Mouse (Mus musculus) brain, adult 2 months (tissue): Measurements from ENCODE around the gene Efna2.
"Not testable (repeated sequence)": the region's sequence is repeated elsewhere in the genome, so short reads cannot be mapped to it uniquely, and the experiment has no call there.

ENCODE experiments used
- DNase-seq: peaks from one replicate; pipeline ENCODE4 v3.0.0; 2011; ENCODE audit warnings: low read depth, low spot score

Gene Efna2

DNA sequence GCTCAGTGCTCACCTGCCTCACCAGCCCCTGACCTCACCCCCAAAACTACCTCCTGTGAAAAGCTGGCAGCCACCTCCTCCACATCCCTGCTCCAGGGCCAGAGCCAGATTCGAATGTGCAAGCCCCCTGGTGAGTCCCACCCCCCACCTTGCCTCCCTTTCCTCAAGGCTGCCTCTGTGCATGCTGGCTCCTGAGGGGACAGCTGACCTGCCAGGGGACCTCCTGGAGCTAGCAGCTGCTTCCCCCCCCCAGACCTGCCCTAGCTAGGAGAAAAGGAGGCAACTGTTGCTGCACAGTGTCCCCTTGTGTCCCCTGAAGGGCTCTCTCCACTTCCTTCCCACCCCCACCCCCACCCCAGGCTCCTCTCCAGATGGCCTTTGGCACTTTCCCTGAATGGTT lies 24.0 kb upstream of the Efna2 start:
- no peak for DNase-seq

DNA sequence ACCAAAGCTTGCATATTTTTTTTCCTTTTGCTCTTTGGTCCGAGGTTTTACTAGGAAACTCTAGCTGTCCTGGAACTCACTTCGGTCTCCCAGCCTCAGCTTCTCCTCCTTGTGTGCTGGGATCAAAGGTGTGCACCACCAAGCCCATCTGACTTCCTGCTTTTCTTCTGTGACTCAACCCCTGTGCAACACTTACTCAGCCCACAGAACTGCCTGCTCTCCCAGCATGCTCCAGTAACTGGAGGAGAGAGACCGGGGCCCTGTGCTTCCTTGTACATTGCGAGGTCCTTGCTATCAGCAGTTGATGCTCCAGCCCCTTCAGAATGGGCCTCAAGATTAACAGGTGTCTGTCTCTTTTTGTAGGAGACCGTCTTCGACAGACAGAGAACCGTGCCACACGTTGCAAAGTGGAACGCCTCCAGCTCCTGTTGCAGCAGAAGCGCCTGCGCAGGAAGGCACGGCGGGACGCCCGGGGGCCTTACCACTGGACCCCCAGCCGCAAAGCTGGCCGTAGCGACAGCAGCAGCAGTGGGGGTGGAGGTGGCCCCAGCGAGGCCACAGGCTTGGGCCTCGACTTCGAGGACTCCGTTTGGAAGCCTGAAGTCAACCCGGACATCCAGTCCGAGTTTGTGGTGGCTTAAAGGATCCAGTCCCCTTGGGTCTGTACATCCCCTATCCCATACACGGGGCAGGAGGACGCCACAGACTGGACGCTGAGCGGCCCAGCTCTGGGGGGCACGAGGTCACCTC lies 23.1 kb upstream of the Efna2 start:
- DNase-seq, result peak; percentile 72

DNA sequence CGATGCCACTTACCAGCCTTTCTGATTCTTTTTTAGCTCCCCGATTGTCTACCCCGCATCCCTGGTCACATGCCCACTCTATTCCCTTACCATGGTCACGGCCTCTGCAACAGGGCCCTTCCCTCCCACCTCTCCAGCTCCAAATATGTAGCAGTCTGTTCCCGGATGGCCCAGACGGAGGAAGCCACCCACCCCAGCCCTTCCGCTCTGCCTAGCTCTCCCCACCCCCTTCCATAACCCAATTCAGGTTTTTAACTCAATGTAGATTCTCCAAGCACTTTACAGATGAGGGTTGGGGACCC lies 22.6 kb upstream of the Efna2 start:
- DNase-seq, result peak; percentile 68

DNA sequence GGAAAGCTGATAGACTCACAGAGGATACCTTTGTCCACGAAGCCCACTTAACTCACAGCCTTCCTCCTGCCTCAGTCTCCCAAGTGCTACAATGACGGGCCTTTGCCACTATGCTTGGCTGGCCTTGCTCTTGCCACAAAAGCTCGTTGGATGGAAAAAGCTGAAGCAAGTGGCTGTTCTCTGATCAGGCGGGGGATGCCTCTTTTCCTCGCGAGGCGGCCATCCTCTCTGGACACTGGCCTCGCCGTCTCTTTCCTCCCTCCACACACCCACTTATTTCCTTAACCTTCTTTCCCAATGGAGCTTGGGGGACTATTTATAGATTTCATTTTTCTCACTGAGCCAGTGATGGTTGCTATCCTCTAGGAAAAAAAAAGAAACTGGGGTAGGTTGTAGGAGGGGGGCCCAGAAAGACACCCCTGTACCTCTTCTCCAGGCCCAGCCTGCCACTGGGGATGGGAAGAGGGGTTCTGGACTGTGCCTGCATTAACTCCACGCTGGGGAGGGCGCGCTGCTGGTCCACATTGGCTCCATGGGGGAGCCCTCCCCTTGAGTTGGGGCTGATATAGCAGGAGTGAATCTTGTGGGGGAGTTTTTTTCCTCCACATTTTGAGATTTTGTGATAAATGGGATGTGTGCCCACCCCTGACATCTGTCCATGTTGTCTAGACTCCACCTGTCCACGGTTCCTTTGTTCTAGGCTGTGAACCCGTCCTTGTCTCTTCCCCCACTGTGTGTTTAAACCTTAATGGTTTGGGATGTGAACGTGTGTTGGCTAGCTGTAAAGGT lies 21.9 kb upstream of the Efna2 start:
- no peak for DNase-seq

DNA sequence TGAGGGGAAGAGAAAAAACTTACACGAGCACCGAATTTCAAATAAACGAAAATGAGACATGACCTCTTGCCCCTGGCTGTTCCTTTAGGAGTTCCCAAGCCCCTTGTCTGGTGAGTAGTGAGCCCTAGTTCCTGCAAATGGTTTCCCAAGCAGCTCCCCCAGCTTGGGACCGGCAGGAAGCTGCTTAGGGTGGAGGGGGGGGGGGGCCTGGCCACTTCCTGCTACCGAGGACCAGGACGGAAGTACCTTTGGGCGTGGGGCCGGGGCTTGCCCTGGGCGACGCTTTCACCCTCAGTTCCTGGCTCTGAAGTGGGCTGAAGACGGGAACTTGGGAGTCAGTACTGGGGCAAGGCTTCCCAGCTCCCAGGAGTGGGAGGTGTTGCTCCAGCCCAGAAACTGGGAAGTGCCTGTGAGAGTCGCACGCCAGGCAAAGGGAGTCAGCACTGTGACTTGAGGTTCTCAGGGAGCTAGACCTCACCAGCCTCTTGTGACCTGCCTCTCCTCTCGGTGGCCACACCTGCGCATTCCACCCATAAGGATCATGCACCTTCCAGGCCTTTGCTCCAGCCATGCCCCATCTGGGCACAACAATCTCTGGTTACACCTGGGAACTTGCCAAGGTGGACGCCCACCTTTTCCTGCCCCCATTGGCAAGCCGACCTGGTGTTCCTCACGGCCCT lies 20.8 kb upstream of the Efna2 start:
- no peak for DNase-seq

DNA sequence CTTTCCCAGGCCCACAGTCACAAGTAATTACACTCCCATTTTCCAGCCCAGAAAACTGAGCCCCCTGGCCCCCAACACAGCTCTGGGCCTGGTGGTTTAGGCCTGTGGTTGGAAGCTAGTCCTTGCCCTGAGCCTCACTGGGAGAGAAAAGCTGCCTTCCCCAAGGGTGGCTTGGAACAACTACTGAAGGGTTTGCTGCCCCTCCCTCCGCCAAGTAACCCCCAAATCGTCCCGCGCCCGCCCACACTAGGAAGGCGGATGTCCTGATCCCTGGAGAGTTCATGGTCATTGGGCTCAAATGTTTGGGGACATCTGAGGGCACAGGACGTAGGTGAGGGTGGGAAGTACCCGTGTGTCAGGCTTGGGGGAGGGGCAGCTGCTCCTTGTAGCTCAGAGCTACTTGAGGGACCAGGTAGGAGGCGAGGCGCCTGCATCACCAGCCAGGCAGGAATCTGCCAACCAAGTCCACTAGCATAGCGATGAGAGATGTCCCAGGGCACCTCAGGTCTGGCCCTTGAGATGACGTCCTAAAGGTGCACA lies 20.2 kb upstream of the Efna2 start:
- no peak for DNase-seq

DNA sequence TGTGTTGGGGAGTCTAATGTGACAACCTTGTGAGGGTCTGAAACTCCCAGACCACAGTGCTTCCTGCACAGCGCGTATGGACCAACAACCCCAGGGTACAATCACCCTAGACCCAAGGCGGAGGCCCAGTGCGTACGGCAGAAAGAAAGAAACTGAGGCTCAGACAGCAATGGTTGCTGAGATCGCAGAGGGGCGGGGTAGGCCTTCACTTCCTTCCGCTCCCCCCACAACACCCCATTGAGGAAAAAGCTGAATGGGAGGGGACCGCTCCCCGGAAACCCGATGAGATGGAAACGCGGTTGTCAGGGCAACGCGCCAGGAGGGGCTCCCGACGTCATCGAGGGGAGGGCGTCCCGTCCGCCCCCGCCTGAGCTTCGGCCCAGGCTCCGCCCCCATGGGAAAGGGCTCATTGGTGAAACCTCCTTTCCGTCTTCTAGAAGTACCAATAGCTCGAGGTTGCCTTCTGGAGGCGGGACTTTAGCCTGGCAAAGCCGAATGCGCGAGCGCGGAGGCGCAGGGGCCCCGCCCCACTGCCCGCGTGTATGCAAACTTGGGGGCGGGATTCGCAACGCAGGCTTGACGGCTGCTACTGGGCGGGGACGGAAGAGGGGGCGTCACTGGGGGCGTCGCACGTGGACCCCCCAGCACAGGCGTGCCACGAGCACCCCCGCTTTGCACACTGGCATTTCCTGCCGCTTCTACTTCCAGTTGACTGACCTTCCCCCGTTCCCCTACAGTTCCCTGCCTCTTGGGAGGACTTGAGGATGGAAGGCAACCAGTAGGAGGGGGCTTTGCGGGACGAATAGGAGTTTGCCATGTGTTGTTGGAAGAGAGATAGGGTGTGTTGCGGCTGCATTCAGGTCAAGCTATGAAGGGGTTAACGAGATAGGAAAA lies 19.5 kb upstream of the Efna2 start:
- peak; percentile 99 for DNase-seq

DNA sequence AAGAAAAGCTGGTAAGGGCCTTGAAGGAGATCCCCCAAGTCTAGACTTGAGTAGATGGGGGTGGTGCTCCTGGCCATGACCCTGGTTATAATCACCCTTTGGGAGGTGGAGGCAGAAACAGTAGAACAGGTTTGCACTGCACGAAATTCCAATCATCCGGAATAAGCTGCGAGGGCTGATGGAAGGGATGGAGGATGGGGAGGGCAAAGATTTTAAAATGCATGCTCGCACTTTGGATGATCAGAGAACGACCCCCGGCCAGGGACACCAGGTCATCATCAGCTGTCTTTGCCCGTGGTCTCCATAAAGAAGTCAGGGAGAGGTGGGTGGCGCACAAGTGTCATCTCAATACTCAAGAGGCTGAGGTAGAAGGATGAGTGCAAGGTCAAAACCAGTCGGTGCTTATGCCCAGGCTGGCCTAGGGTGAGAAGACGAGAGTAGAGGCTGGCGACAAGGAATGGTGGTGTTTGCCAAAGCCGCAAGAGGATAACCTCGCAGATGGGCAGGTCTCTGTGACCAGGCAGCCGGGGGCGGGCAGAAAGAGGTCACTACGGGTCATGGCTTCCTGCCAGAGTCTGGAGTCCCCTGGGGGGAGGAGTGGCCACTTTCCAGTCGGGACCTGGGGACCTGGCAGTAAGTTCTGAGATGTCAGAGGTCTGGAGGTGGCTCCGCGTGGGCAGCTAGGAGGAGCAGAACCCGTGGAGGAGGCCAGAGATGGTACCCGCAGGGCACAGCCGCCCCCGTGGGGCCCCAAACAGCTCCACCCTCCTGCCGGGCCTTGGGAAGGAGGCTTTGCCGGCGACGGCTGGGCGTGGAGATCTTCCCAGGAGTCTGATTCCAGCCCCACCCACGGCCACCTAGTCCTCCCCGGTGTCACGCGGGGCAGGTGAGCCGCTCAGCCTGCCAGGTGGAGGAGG lies 18.6 kb upstream of the Efna2 start:
- DNase-seq, result no peak

DNA sequence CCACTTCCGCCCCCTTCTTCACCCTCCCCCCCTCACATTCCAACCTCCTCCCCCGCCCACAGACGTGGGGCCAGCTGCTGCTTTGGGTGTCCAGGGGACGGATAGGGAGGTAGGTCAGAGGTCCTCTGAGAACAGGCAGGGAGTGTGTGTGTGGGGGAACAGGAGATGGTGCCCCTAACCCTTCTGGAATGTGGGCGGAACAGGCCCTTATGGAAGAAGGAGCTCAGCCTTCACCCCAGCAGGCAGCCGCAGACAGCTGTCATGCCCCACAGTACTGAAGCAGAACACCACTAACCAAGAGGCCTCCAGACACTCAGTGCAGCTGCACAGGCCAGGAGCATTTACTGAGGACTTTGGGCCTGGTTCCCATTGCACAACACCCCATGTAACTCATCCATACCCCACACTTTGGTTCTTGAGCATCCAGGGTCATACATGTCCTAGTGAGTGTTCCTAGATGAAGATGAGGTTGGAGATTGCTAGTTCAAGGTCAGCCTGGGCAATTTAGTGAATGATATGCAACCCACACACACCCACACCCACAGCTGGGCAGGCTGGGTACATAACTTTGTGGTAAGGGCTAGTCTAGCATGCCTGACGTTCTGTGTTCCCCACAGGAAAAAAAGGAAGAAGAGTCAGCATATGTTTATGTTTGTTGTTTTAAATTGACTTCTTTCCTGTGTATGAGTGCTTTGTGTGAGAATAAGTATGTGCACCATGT lies 17.6 kb upstream of the Efna2 start:
- no peak for DNase-seq

DNA sequence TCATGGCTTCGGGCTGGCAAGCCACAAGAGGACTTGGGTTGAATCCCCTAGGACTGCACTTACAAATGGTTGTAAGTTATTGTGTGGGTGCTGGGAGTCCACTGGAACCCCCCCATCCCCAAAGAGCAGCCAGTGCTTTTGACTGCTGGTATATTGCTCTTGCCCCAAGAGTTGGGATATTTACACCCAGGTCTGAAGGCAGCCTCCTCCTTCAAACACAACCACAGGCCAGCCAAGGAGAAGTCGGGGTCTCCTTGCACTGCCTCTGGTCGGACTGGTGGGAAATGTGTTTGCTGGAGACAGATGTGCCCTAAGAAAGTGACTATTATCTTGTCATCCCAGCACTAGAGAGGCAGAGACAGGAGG lies 17.1 kb upstream of the Efna2 start:
- DNase-seq, result no peak

DNA sequence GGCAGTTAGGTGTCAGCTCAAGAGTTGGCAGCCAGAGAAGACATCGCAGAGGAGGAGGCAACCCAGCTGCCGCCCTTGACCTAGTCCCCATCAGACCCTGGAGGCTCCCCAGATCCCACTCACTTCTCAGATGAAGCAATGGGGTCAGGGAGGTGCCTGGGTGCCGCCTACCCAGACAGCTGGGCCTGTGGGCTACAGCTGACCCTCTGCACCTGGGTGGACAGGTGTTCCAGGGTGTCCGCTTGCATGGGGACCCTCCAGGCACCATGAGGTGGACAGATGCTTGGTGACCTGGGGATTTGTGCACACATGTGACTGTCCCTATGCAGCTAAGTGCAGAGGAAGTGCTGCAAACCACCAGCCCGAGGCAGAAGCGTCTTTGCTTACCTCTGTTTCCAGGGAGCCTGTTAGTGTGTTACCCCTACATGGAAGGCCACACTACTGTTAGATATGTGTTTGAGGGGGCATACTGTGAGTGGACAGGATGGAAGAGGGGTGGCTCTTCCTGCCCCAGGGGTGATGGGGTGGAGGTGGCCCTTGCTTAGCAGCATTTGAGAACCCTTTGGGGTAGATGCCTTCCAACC lies 16.5 kb upstream of the Efna2 start:
- no peak for DNase-seq

DNA sequence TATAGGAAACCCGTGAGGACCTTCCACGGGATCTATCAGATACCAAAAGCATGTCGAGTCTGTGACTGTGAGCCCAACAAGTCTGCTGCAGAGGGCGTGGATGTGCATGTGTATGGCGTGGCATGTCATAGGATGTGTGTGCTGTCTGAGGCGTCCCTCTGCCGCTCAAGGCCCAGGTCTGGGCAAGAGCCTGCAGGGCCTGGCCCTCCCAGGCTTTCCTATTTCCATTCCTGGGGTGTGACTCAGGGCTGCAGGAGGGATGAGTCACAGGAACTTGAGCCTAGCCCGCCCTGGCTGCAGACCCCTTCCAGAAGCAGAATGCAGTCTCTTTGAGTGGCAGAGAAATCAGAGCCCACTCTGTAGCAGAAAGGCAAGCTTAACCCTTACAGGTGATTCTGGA lies 15.6 kb upstream of the Efna2 start:
- peak; percentile 72 for DNase-seq

DNA sequence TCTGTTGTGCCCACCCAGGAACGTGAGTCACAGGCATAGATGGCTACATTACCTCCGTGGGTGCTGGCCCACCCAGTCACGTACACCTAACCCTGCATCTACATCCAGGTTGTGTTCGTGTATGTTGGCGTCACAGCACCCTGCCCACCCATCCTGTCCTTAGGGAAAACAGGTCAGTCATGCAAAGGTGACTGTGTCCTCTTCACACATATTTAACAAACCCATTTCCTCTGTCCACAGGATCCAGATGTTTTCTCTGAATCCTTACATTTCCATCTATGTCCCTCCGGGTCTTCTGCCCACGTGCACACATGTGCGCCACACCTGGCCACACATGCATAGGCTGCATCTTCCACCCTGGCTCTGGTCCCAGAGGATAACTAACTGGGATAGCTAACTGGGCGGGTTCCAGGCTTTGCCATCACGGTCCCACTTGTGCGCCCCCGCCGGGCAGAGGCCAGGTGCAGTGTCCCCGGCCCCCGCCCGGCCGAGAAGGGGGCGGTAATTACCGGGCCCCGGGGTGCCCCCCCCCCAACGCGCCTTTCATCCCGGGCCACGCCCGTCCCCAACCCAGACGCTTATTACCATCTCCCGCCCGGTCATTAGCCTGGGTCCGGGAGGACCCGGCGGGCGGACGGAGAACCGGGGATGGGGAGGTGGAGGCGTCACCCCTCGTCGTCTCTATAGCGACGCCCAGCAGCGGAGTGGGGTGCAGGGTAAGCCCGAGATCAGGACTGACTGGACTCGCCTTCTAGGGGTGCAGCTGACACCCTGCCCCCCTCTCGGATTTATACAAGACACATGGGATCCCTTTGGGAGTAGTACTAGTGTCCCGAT lies 14.9 kb upstream of the Efna2 start:
- peak; percentile 20 for DNase-seq

DNA sequence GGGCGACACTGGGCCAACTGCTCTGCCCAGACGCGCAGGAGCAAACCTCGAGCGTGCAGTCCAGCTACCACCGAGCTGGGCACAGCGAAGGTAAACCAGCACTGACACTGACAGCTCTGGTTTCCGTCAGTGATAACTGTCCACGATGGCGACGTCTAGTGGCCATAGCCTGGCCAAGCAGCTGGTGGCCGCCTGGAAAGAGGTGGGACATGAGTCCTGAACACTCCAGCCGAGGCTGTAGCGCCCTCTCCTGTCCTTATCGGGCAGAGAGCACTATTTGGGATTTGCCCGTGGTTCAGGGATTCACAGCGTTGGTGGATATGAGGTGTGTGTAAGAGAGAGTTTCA lies 14.3 kb upstream of the Efna2 start:
- no peak for DNase-seq

DNA sequence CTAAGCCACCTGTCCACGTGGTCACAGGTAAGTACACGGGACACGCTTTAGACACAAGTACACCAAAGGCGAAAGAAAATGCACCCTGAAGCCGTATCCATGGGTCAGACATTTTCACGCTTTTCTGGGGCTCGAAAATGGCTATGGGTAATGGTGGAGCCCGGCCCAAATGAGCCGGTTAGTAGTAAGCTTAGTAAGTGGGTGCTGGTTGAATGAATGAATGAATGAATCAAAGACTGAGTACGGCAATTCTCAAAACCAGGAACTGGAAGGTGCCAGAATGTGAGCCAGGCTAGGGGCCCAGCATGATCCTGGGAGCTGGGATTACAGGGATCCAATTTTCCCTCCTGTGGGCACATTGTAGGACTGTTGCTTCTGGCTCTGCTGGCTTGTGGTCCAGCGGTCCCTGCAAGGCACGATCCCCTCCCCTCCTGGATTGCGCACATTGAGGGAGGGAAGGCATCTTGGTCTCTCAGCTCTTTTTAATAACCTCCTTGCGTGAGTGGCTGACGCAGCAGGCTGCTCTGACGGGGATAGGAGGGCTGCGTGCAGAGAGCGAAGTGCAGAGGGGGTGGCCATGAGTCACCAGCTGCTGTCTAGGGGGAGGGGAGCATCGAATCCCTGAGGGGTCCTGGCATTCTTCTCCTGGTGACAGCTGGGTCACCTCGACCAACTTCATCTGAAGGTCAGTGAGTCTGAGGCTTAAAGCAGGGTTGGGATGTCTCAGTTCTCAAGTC lies 13.7 kb upstream of the Efna2 start, which contains the start of gene Cirbp:
TSS of gene Cirbp (plus strand) at position 594 of the 737 bp plus-strand sequence.
- peak; percentile 70 for DNase-seq

DNA sequence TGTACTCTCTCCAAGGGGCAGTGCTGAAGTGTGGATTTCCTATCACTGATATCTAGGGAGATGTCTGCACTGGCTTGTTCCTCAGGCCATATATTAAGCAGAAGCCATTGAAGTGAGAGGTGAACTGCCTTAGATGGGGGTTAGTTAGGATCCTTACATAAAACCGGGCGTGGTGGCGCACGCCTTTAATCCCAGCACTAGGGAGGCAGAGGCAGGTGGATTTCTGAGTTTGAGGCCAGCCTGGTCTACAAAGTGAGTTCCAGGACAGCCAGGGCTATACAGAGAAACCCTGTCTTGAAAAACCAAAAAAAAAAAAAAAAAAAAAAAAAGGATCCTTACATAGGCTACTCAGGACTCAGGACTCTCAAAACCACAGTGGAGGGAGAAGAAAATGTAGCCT lies 13.1 kb upstream of the Efna2 start:
- DNase-seq, result not testable (repeated sequence)

DNA sequence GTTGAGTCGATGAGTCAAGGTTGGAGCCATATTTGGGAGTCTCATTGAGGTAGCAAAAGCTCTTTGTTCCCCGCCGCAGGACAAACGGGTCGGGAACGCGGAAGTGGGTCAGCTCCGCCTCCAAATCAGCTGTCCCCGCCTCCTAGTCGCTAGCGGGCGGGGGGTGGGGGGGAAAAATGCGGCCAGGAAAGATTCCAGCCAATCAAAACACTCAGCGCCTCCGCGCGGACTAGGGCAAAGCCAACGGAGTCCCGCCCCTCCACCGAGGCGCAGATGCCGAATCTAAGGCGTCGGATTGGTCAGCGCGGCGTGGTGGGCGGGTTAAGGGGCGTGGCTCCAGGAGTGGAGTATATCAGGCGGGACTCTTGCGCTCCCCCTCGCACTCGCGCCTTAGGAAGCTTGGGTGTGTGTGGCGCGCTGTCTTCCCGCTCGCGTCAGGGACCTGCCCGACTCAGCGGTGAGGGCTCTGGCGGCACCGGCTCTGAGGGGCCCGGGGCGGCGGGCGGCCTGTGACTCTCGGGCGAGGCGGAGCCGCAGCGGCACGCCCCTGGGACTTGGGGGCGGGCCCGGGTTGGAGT lies 11.7 kb upstream of the Efna2 start:
- no peak for DNase-seq
